ENCODE assay signal across 8 mouse cellular contexts in the genomic region with DNA sequence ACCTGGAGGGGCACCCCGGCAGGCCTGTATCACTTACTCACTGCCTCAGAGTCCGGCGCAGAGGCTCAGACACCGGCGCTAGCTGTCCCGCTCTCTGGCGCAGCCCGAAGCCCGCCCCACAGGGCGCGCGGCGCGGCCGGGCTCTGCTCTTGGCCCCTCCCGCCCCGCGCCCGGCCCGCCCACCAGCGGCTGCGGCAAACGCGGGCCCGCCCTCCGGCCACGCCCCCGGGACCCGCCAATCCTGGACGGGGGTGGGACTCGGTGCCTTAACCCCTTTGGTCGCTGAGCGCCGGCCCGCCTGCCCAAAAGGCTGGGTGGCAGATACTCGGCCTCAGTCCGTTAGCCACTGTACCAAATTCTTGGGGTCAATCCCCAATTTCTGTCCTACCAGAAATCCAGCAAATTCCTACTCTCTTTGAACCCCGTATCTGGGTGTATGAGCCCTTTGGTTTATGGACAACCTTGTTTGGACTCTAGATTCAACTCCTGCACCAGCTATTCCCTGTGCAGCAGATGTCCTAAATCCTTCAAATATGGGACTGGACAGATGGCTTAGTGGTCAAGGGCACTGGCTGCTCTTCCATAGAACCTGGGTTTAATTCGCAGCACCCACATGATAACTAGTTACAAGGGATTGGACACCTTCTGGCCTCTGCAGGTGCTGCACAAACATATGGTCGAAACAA. TPM values are rescaled to one million over a fixed set of nuclear protein-coding genes. Genes with fewer than 3 reads are reported as not detected.
DNase-seq lines count a peak whose midpoint lies in the region; ATAC-seq lines count a peak whose summit lies in the region.

A gene (minus strand): TSS at position 120 of the 686 bp plus-strand sequence.

- peaks cover 43% of the 10 kb centered on the region for H3K27me3 ChIP-seq in hindbrain, embryonic 10.5 days (ENCODE audit: insufficient read depth, poor library complexity, severe bottlenecking)
- no peaks in the 10 kb centered on the region; the same call in 1 of the 2 replicates for H3K27me3 ChIP-seq in lung, embryonic 16.5 days (ENCODE audit: control insufficient read depth, insufficient read depth, low read depth, low read length)

- DNase-seq in Muller cell, postnatal 12 days (ENCODE audit: inconsistent ontology term) = peak; percentile 97
- DNase-seq in cerebellum, adult 9-11 months = peak; percentile 96
- DNase-seq in frontal cortex, adult 2 months (ENCODE audit: extremely low spot score in 1 of 2, low spot score in 1 of 2) = peak in 1 of 2 experiments; percentile 91
- peak; percentile 92 for DNase-seq in hindbrain, embryonic 10.5 days (ENCODE audit: low spot score)
- DNase-seq in layer of hippocampus, adult 9-11 months = peak; percentile 90
- peak; percentile 88 for DNase-seq in ovary, adult 18-20 months (ENCODE audit: low spot score)
- peak; percentile 87 for DNase-seq in thymus, postnatal 0 days (ENCODE audit: low spot score)

- ATAC-seq in lung, embryonic 16.5 days (ENCODE audit: low read depth) = peak; percentile 99

- H3K4me3 ChIP-seq in hindbrain, embryonic 10.5 days = peak within 1 kb of the TSS; percentile 73
- peak within 1 kb of the TSS; percentile 68 for H3K4me3 ChIP-seq in lung, embryonic 16.5 days (ENCODE audit: low read length)

- peaks cover 22% of the 10 kb centered on the region for H3K4me1 ChIP-seq in hindbrain, embryonic 10.5 days (replicated peaks)
- H3K4me1 ChIP-seq in lung, embryonic 16.5 days (replicated peaks; ENCODE audit: control insufficient read depth, insufficient read depth, low read length) = peaks cover 2% of the 10 kb centered on the region; the same call in 1 of the 2 replicates

- no peaks in the 10 kb centered on the region for H3K9me3 ChIP-seq in hindbrain, embryonic 10.5 days
- H3K9me3 ChIP-seq in lung, embryonic 16.5 days (ENCODE audit: control insufficient read depth, low read length) = no peaks in the 10 kb centered on the region

- peak within 1 kb of the TSS; percentile 96 for H3K4me2 ChIP-seq in lung, embryonic 16.5 days (ENCODE audit: low read depth, low read length)

- WGBS in hindbrain, embryonic 10.5 days = 4% methylated on average over 37 of the region's 40 CpGs
- 4% methylated on average over 23 of the region's 40 CpGs for WGBS in lung, embryonic 16.5 days

- H3K36me3 ChIP-seq in hindbrain, embryonic 10.5 days = no peaks in the 10 kb centered on the region
- H3K36me3 ChIP-seq in lung, embryonic 16.5 days (ENCODE audit: control insufficient read depth, insufficient read depth, low read length) = no peaks in the 10 kb centered on the region

- H3K27ac ChIP-seq in hindbrain, embryonic 10.5 days = peak within 1 kb of the TSS; percentile 87
- no peak within 1 kb of the TSS for H3K27ac ChIP-seq in lung, embryonic 16.5 days (ENCODE audit: low read length)

- H3K9ac ChIP-seq in lung, embryonic 16.5 days (ENCODE audit: low read length) = peak within 1 kb of the TSS; percentile 76

RNA-seq across cellular contexts. Expression of the gene that starts here (rescaled TPM):
- 114 and 133 TPM in 2 replicates for polyA plus RNA-seq in frontal cortex, adult 2 months (2012; rRNA removed)
- polyA plus RNA-seq in hindbrain, embryonic 10.5 days (2016; fragmentation: Nextera tagmentation; extraction: Ambion mirVana) = 3.2 and 4.3 TPM in 2 replicates
- polyA plus RNA-seq in lung, embryonic 16.5 days (2015; fragmentation: Nextera tagmentation; extraction: Ambion mirVana) = 2.6 and 3.1 TPM in 2 replicates
- 0.55 and 0.58 TPM in 2 replicates for polyA plus RNA-seq in thymus, postnatal 0 days (2015; fragmentation: Nextera tagmentation; extraction: Ambion mirVana)

Comparison
In these comparisons a context has a peak if more than half of its experiments do, and no peak if none do; other contexts are left out.
1. RNA of the gene that starts here (polyA plus RNA-seq): 114 to 133 TPM in frontal cortex, adult 2 months; 3.2 to 4.3 TPM in hindbrain, embryonic 10.5 days, 2.6 to 3.1 TPM in lung, embryonic 16.5 days and 0.55 to 0.58 TPM in thymus, postnatal 0 days; every median in the first group is over 10 times any median in the second.
2. Peak in DNase-seq in thymus, postnatal 0 days; RNA of the gene not detected or under 1 TPM.